Mouse (Mus musculus) 3T3-L1 (cell line): ENCODE measurements around the gene 4921517D22Rik.

Experiments used
- DNase-seq: peaks from one replicate; pipeline ENCODE4 v3.0.0-alpha.2; 2015; ENCODE audit warnings: low read depth, low spot score

The 4921517D22Rik gene

GRCm38 (mm10) chr13:59691478-59691877, 2.4 kb downstream of the 4921517D22Rik start:
- no peak for DNase-seq

GRCm38 (mm10) chr13:59690576-59690975, 3.3 kb downstream of the 4921517D22Rik start:
- no peak for DNase-seq

- no peak for DNase-seq
Observed at GRCm38 (mm10) chr13:59689843-59690242, 4.1 kb downstream of the 4921517D22Rik start.

GRCm38 (mm10) chr13:59689313-59689712, 4.6 kb downstream of the 4921517D22Rik start:
- DNase-seq, result no peak

GRCm38 (mm10) chr13:59688338-59688770, 5.6 kb downstream of the 4921517D22Rik start:
- DNase-seq, result no peak

- DNase-seq, result no peak
Observed at GRCm38 (mm10) chr13:59685236-59685635, 8.7 kb downstream of the 4921517D22Rik start.

GRCm38 (mm10) chr13:59682629-59683028, 11.3 kb downstream of the 4921517D22Rik start:
- DNase-seq, result no peak

GRCm38 (mm10) chr13:59679908-59680307, 14.0 kb downstream of the 4921517D22Rik start:
- DNase-seq, result no peak

- DNase-seq, result no peak
Observed at GRCm38 (mm10) chr13:59679306-59679705, 14.6 kb downstream of the 4921517D22Rik start.

GRCm38 (mm10) chr13:59676316-59677229, 17.3 kb downstream of the 4921517D22Rik start:
- no peak for DNase-seq

GRCm38 (mm10) chr13:59675151-59676011, 18.5 kb downstream of the 4921517D22Rik start, which contains the start of gene Golm1:
Gene Golm1 (minus strand): TSS chr13:59675811.
- DNase-seq, result peak; percentile 63

- no peak for DNase-seq
Observed at GRCm38 (mm10) chr13:59674761-59675150, 19.2 kb downstream of the 4921517D22Rik start.

GRCm38 (mm10) chr13:59674215-59674614, 19.7 kb downstream of the 4921517D22Rik start:
- DNase-seq, result peak; percentile 26

GRCm38 (mm10) chr13:59673597-59673996, 20.3 kb downstream of the 4921517D22Rik start:
- DNase-seq, result no peak

- no peak for DNase-seq
Observed at GRCm38 (mm10) chr13:59672248-59672647, 21.7 kb downstream of the 4921517D22Rik start.

- no peak for DNase-seq
Observed at GRCm38 (mm10) chr13:59671521-59671920, 22.4 kb downstream of the 4921517D22Rik start.

GRCm38 (mm10) chr13:59669946-59670345, 24.0 kb downstream of the 4921517D22Rik start:
- DNase-seq, result no peak

- no peak for DNase-seq
Observed at GRCm38 (mm10) chr13:59668501-59669093, 25.3 kb downstream of the 4921517D22Rik start.

GRCm38 (mm10) chr13:59667763-59668162, 26.1 kb downstream of the 4921517D22Rik start:
- DNase-seq, result no peak

- DNase-seq, result no peak
Observed at GRCm38 (mm10) chr13:59663939-59664712, 29.8 kb downstream of the 4921517D22Rik start.

GRCm38 (mm10) chr13:59661966-59662365, 31.9 kb downstream of the 4921517D22Rik start:
- no peak for DNase-seq
